Mouse (Mus musculus) hindbrain, embryonic 14.5 days (tissue): ENCODE measurements around the gene Atp8b4. TPM values are rescaled to one million over a fixed set of nuclear protein-coding genes. Genes with fewer than 3 reads are reported as not detected.

Source experiments
- ATAC-seq: fragments of 200-750 bp; cut with Nextera tagmentation; 2 replicates; pipeline ENCODE4 v1.8.0; 2017; ENCODE audit warnings: moderate number of reproducible peaks, mild to moderate bottlenecking, moderate TSS enrichment, moderate library complexity; ENCODE audit not compliant: low FRiP score
- DNase-seq: peaks from one replicate; pipeline ENCODE4 v3.0.0-alpha.2; 2015; ENCODE audit warnings: low spot score
- H3K27ac ChIP-seq: fragments of 300-500 bp; sonication (generic); 2 replicates; pipeline ENCODE4 v1.5.1; 2014; ENCODE audit warnings: mild to moderate bottlenecking, moderate library complexity
- H3K27me3 ChIP-seq: fragments of 300-500 bp; sonication (generic); 2 replicates; pipeline ENCODE4 v1.6.1; 2014; ENCODE audit warnings: mild to moderate bottlenecking, low read length, mixed read lengths; ENCODE audit not compliant: control insufficient read depth, insufficient read depth
- H3K36me3 ChIP-seq: fragments of 300-500 bp; sonication (generic); replicated peaks from 2 replicates; pipeline ENCODE4 v1.6.1; 2014; ENCODE audit not compliant: control insufficient read depth, insufficient read depth
- H3K4me1 ChIP-seq: fragments of 300-500 bp; sonication (generic); replicated peaks from 2 replicates; pipeline ENCODE4 v1.6.1; 2014; ENCODE audit warnings: antibody characterized with exemption, low read length, mixed read lengths; ENCODE audit not compliant: control insufficient read depth, insufficient read depth
- H3K4me2 ChIP-seq: fragments of 300-500 bp; sonication (generic); replicated peaks from 2 replicates; pipeline ENCODE4 v1.6.1; 2014; ENCODE audit warnings: mild to moderate bottlenecking, moderate library complexity
- H3K4me3 ChIP-seq: fragments of 300-500 bp; sonication (generic); replicated peaks from 2 replicates; pipeline ENCODE4 v1.5.1; 2014; ENCODE audit warnings: mild to moderate bottlenecking, low read length
- H3K9ac ChIP-seq: fragments of 300-500 bp; sonication (generic); 2 replicates; pipeline ENCODE4 v1.6.1; 2014
- H3K9me3 ChIP-seq: fragments of 300-500 bp; sonication (generic); 2 replicates; pipeline ENCODE4 v1.6.1; 2016; ENCODE audit warnings: low read length; ENCODE audit not compliant: control insufficient read depth
- WGBS: fragments of 180-500 bp; shearing (Covaris S2); extraction: QIAGEN DNeasy Blood & Tissue Kit; methylation state at CpG from one replicate; pipeline ENCODE4 v1.1.7; 2014; 5-methylcytosine and 5-hydroxymethylcytosine counted together
- polyA plus RNA-seq: library from polyadenylated mRNA; unstranded; fragments of >200 nt; fragmentation: Nextera tagmentation; extraction: Ambion mirVana; gene quantifications from 2 replicates; pipeline ENCODE4 v1.2.1, GENCODE M21; 2014

The Atp8b4 gene
- polyA plus RNA-seq: 0.08 TPM in 1 of 2 replicates, not detected in the other

- Histone ChIP-seq H3K9ac (no peak within 1 kb of the TSS), H3K9me3 (no peaks in the 10 kb centered on the region), H3K27me3 (no peaks in the 10 kb centered on the region), H3K4me1 (no peaks in the 10 kb centered on the region), H3K36me3 (no peaks in the 10 kb centered on the region), H3K27ac (no peak within 1 kb of the TSS), H3K4me3 (no peak within 1 kb of the TSS), H3K4me2 (no peak within 1 kb of the TSS)
- DNase-seq (no peak), ATAC-seq (no peak)
- 95% methylated on average over 6 of the region's 6 CpGs for WGBS
Observed at GRCm38 (mm10) chr2:126500521-126500920, at the start of gene Atp8b4. Gene Atp8b4 (minus strand): TSS chr2:126500674.

- no peaks in the 10 kb centered on the region for H3K9me3 ChIP-seq
- WGBS: 88% methylated on average over 7 of the region's 7 CpGs
- peaks cover 34% of the 10 kb centered on the region for H3K27me3 ChIP-seq
- no peak overlapping the region for H3K4me3 ChIP-seq
- H3K4me1 ChIP-seq: peaks cover 9% of the 10 kb centered on the region
- ATAC-seq (no peak), DNase-seq (no peak)
- no peak overlapping the region for H3K27ac ChIP-seq
- H3K9ac ChIP-seq: no peak overlapping the region
- H3K36me3 ChIP-seq: no peaks in the 10 kb centered on the region
- no peak overlapping the region for H3K4me2 ChIP-seq
Observed at GRCm38 (mm10) chr2:126549681-126550080, 49.2 kb upstream of the Atp8b4 start.

GRCm38 (mm10) chr2:126546392-126546791, 45.9 kb upstream of the Atp8b4 start:
- no peaks in the 10 kb centered on the region for H3K36me3 ChIP-seq
- 0 out of 2 replicates have a peak, but pooled peaks cover 5% of the 10 kb centered on the region for H3K9me3 ChIP-seq
- 89% methylated on average over 3 of the region's 3 CpGs for WGBS
- H3K4me2 ChIP-seq: no peak overlapping the region
- H3K27me3 ChIP-seq: peaks cover 12% of the 10 kb centered on the region; the same call in 1 of the 2 replicates
- H3K9ac ChIP-seq: no peak overlapping the region
- ATAC-seq (no peak), DNase-seq (no peak)
- no peaks in the 10 kb centered on the region for H3K4me1 ChIP-seq
- no peak overlapping the region for H3K4me3 ChIP-seq
- H3K27ac ChIP-seq: no peak overlapping the region

DNA sequence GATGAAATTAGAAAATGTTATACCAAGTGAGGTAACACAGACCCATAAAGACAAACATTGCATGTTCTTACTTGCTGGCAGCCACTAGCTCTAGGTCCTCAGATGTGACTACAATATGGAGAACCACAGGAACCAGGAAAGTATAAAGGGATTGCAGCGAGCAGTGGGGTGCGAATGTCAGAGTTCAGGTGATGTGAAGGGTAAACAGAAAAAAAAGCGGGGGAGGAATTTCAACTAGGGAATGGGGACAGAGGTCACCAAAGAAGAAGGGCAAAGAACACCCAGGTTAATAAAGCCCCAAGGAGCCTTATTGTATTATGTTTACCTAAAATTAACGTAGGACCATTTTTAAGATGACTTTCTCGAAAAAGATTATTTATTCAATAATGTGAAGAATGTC, 44.8 kb upstream of the Atp8b4 start:
- no peak for DNase-seq
- Histone ChIP-seq H3K27ac (no peak overlapping the region), H3K9ac (no peak overlapping the region), H3K36me3 (no peaks in the 10 kb centered on the region), H3K4me3 (no peak overlapping the region), H3K27me3 (0 out of 2 replicates have a peak, but pooled peaks cover 1% of the 10 kb centered on the region), H3K9me3 (0 out of 2 replicates have a peak, but pooled peaks cover 5% of the 10 kb centered on the region), H3K4me2 (no peak overlapping the region), H3K4me1 (no peaks in the 10 kb centered on the region)
- no peak for ATAC-seq
- 65% methylated on average over 5 of the region's 5 CpGs for WGBS

DNA sequence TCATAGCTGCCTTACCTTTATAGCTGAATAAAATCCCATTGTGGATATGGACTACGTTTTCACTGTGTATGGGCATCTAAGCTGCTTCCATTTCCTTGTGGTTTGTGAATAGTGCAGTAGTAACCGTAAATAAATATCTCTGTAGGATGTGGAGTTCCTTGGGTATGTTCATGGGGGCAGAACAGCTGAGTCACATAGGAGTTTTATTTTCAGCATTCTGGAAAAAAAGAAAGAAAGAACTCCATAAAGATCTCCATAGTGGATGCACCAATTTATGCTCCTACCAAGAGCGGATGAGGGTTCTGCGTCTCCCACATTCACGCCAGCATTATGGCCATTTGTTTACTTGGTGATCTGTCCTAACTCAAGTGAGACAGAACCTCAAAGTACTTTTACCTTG, 41.7 kb upstream of the Atp8b4 start:
- WGBS: 94% methylated on average over 5 of the region's 5 CpGs

DNA sequence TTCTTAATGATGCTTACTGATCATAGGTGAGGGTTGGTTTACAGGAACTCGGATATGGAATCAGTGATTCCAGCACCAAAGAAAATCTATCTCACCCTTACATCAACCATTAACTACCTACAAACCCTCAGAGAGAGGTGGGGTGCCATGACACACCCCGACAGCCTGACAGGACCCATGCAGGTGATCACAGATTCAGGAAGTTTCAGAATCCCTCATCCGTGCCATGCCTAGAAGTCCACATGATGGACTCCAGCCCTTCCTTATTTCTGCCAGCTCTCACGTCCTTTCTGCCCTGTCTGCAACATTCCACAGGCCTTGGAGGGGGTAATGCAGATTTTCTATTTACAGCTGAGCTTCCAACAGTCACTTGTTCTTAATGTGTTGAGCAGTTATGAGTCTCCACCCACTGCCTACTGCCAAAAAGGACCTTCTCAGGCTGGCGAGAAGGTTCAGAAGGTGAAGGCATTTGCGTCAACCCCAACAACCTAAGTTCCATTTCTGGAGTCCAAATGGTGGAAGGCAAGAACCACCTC, 40.0 kb upstream of the Atp8b4 start:
- DNase-seq: no peak
- ATAC-seq: no peak
- Histone ChIP-seq H3K36me3 (no peaks in the 10 kb centered on the region), H3K27me3 (no peaks in the 10 kb centered on the region), H3K27ac (no peak overlapping the region), H3K4me1 (no peaks in the 10 kb centered on the region), H3K4me3 (no peak overlapping the region), H3K4me2 (no peak overlapping the region), H3K9me3 (0 out of 2 replicates have a peak, but pooled peaks cover 5% of the 10 kb centered on the region), H3K9ac (no peak overlapping the region)
- 87% methylated on average over 6 of the region's 6 CpGs for whole genome bisulfite sequencing

More for the DNA sequence above, 41.7 kb upstream of the Atp8b4 start:
- H3K4me1 ChIP-seq: no peaks in the 10 kb centered on the region
- no peak overlapping the region for H3K27ac ChIP-seq
- ATAC-seq: no peak
- no peak overlapping the region for H3K4me2 ChIP-seq
- H3K27me3 ChIP-seq: no peaks in the 10 kb centered on the region
- H3K9me3 ChIP-seq: 0 out of 2 replicates have a peak, but pooled peaks cover 5% of the 10 kb centered on the region
- no peaks in the 10 kb centered on the region for H3K36me3 ChIP-seq
- no peak for DNase-seq
- no peak overlapping the region for H3K4me3 ChIP-seq
- no peak overlapping the region for H3K9ac ChIP-seq

GRCm38 (mm10) chr2:126537654-126538053, 37.2 kb upstream of the Atp8b4 start:
- DNase-seq: no peak
- ATAC-seq: no peak
- no peak overlapping the region for H3K4me3 ChIP-seq
- H3K9ac ChIP-seq: no peak overlapping the region
- no peaks in the 10 kb centered on the region for H3K4me1 ChIP-seq
- no peaks in the 10 kb centered on the region for H3K36me3 ChIP-seq
- no peak overlapping the region for H3K27ac ChIP-seq
- no peaks in the 10 kb centered on the region for H3K27me3 ChIP-seq
- 0 out of 2 replicates have a peak, but pooled peaks cover under 1% of the 10 kb centered on the region for H3K9me3 ChIP-seq
- no peak overlapping the region for H3K4me2 ChIP-seq

DNA sequence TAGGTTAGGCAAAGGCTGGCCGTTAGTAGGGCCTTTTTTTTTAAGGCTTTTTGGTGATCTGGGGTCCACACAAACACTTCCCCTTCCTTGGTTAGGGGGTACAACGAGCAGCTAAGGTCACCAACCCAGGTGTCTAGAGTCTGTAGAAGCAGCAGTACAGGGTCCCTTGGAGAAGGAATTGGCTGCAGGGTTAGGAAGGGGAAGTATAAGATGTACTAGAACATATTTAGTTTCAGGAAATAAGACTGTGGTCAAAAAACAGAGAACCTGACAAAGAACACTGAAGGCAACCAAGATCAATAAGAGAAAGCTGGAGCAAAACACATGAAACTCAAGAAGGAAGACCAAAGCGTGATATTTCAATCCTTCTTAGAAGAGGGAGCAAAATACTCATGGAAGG, 30.1 kb upstream of the Atp8b4 start:
- no peaks in the 10 kb centered on the region for H3K9me3 ChIP-seq
- no peaks in the 10 kb centered on the region for H3K27me3 ChIP-seq
- no peak overlapping the region for H3K27ac ChIP-seq
- no peak for DNase-seq
- ATAC-seq: no peak
- H3K4me3 ChIP-seq: no peak overlapping the region
- no peak overlapping the region for H3K4me2 ChIP-seq
- no peak overlapping the region for H3K9ac ChIP-seq
- H3K36me3 ChIP-seq: no peaks in the 10 kb centered on the region
- no peaks in the 10 kb centered on the region for H3K4me1 ChIP-seq
- 83% methylated on average over 3 of the region's 3 CpGs for WGBS

- Histone ChIP-seq H3K4me1 (no peaks in the 10 kb centered on the region), H3K4me2 (no peak overlapping the region), H3K36me3 (no peaks in the 10 kb centered on the region), H3K4me3 (no peak overlapping the region), H3K9ac (no peak overlapping the region), H3K27ac (no peak overlapping the region), H3K27me3 (no peaks in the 10 kb centered on the region), H3K9me3 (no peaks in the 10 kb centered on the region)
- no peak for DNase-seq
- ATAC-seq: no peak
- 92% methylated on average over 8 of the region's 8 CpGs for WGBS
Observed at GRCm38 (mm10) chr2:126527461-126527860, 27.0 kb upstream of the Atp8b4 start.

GRCm38 (mm10) chr2:126524271-126524670, 23.8 kb upstream of the Atp8b4 start:
- no peaks in the 10 kb centered on the region for H3K36me3 ChIP-seq
- WGBS: 85% methylated on average over 2 of the region's 2 CpGs
- no peaks in the 10 kb centered on the region for H3K4me1 ChIP-seq
- H3K9ac ChIP-seq: no peak overlapping the region
- no peak overlapping the region for H3K27ac ChIP-seq
- no peak overlapping the region for H3K4me3 ChIP-seq
- H3K4me2 ChIP-seq: no peak overlapping the region
- H3K9me3 ChIP-seq: no peaks in the 10 kb centered on the region
- H3K27me3 ChIP-seq: no peaks in the 10 kb centered on the region
- DNase-seq (no peak), ATAC-seq (no peak)
